Mouse (Mus musculus): ENCODE measurements around the gene Gm20716.

Gm20716 gene

DNA sequence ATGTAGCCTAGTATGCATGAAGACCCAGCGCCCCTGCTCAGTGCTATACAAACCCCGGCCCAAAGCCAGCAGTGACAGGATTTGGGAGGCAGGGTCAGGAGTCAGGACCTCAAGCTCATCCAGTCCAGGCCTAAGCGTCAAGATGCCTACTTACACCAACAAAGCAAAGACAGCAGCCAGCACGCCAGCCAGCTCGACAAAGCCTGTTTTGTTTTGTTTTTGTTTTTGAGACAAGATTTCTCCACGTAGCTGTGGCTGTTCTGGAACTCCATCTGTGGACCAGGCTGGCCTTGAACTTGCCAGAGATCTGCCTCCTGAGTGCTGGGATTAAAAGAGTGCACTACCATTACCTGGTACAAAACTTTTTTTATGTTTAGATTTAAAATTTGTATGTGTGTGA is 6.8 kb downstream of the Gm20716 start:
- no peak for DNase-seq

DNA sequence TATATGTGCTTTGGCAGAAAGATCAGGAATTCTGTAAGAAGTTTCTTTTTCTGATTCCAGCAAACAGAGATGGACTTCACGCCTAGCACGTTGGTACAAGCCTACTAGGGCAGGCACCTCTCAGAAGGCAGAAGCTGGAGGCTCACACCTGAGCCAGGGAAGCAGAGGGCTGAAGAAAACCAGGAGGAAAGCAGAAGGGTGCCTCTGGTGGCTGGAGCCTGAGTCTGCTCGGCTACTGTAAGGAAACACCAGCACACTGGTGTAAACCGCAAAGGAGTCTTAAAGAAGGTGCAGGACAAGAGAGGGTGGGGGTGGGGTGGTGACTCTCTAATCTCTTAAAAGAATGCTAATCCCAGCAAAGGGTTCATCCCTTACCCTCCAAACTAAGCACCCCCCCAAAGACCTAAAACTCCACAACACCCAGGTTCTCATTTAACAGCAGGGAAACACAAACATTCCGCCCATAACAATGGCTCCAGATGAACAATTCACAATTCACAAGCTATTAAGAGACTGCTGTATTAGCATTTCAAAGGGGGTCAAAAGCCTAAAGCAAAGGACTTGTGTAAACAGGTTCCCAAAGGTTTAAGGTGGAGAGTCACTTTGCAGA is 16.3 kb downstream of the Gm20716 start:
- DNase-seq = peak in 1 of 2 experiments; percentile 13

DNA sequence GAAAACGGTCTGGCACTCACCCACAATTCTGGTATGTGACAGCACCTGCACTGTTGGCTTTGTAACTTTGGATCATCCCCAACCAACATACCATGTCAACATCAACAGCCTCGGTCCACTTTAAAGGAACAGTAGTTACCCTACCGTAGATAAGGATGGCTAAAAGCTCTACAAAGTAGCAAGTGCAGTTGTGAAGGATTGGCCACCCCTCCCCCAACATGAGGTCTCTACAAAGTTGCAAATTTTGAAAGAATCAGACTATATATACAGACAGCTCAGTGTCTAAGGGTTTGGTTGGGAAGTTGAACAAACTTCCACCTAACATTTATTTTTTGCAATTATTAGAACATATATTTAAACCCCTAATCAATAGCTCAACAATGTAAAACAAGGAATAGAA is 22.3 kb downstream of the Gm20716 start:
- DNase-seq = no peak

DNA sequence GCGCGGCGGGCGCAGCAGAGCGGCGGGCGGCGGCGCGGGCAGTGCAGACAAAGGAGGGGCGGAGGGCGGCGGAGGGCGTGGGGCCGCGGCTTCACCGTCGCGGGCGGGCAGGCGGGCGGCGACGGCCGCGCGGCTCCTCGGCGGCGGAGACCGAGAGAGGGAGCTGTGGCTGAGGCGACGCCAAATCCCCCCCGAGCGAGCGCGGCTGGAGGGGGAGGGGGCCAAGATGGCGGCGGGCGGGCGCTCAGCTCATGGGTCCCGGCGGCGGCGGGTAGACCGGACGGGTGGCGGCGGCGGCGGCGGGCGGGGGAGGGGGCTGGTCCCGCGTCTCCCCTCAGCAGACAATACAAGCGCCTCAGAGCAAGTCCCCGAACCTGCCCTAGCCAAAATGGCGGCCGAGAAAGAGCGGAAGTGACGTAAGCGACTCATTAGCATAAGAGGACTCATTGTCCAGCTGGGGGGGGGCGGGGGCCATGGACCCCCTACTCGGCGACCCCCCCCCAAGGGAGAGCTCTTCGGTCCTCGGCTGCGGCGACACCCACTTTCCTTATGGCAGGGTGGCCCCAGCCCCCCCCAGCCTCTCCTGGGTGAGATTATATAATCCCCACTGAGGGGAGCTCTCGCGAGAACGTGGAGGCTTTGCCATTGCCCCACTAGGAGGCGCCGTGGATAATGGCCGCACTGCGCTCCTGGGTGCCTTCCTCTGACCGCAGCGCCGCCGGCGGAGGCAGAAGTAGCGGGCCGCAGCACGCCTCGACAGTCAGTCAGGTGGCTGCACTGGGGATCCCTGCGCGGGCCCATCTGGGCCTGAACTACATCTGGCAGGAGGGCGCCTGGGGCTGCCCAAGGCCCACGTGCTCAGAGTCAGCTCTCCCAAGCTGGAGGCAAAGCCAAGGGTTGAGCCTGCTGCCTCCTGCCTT is 23.2 kb downstream of the Gm20716 start, which contains the start of gene Adnp:
Gene Adnp, minus strand, starts transcription at position 388 of the 920 bp plus-strand sequence.
- DNase-seq = peak; percentile 94 to 96

DNA sequence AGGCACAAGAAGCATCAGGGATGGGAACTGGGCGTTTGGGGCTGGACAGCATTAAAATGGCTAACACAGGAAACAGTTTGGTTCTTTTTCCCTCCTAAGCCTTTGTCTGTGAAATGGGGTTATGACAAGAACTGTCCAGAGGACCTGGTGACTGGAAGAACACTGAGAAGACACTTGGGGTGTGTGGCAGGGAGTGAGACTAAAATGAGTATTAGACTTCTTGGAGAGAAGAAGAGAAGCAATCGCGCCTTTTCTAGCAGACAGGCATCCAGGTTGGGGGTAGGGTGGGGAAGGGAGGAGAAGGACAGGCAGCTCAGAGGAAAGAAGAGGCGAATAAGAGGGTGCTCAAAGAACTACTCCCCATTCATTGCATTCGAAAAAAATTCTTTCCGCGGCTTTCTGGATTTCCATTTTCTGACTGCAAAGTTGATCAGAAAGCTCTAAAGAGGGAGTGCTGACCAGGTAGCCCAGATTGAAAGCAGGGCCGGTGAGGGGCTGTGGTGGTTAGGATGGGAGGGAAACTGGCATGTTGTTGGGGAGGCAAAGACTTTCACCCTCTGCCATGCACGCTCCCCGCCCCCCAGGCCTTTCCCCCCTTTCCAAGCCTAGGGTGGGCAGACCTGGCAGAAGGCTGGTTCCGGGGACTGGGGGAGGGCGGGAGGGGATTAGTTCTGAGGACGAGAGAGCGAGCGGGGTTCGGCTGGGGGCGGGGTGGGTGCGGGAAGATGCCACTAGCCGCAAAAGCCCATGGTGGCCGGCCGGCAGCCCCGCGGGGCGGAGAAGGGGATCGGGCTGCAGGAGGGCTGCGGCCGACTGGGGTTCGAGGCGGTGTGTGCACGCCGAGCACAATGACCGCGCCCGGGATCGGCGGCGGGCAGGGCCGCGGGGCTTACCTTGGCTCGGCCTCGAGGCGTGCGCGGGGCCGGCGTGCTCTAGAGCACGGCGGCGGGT is 24.2 kb downstream of the Gm20716 start:
- peak; percentile 16 to 18 for DNase-seq

DNA sequence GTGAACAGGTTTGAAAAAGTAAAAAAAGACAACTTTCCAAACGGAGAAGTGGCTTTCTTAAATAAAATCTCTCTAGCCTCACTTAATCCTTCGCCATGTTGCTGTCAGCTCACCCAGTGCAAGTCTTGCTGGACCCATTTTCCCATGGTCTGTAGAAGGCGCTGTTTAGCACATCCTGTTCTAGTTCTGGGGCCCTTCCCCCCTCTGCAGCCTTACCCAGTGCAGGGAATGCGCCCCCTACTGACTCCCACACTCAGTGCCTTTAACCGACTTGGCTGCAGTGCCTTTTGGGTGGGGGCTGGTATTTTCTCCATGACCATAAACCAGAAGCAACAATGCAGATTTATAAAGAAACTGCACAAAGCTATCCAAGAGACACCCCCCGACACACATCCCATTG is 24.9 kb downstream of the Gm20716 start:
- DNase-seq = peak; percentile 85 to 92

DNA sequence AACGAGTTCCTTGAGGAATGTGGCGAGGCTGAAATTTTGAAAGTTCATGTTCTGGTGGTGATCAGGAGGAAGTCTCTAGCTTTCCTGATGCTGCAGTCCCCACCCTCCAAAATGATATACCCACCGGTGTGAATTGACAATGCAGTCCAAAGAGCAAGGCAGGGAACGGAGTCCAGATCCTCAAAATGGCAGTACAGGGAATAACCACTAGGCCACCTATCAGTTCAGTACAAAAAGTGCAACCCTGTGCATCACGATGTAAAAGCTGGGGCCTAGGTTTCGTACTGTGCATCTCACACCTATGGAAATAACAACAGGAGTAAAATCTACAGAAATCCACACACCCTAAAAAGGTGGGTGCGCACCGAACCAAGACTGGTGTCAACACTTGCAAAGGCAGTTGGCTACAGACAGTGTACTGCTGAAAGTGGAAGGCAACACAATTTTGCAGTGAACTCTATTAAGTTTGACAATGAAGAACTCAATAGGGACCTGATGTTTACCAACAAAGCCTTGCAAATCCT is 25.6 kb downstream of the Gm20716 start:
- DNase-seq = no peak

DNA sequence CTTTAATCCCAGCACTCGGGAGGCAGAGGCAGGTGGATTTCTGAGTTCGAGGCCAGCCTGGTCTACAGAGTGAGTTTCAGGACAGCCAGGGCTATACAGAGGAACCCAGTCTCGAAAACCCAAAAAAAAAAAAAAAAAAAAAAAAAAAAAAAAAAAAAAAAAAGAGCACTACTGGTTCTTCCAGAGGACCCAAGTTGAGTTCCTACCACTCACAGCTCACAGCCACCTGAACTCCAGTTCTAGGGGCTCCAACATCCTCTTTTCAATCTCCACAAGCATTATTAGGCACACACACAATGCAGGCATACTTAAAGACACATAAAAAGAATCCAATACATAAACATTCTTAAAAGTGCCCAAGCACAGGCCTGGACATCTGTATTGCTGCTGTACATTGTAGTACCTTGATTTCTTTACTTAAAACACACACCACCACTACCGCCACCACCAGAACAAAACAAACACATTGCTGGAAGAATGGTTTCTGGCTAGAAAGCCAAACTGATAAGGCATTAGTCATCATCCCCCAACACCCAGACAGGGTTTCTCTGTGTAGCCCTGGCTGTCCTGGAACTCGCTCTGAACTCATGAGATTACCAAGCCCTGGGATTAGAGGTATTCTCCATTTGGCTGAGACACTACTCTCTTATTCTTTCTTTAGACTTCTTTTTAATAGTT is 30.0 kb downstream of the Gm20716 start:
- no peak for DNase-seq

DNA sequence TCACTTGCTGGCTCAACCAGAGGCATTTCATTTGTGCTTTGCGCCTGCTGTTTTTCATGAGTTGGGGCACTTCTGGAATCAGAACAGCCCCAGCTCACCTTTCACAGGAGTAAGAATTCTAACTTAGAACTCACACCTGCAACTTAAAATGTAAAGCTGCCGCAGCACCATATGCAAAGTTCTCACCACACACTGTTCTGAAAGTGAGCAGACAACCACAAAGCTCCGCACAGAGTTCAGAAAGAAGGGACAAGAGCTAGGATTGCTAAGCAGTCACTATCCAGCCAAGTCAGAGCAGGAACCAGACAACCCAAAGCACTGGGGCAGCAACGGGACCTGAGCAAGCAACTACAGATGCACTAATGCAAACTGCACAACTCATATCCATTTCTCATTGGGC is 30.7 kb downstream of the Gm20716 start:
- DNase-seq = no peak

DNA sequence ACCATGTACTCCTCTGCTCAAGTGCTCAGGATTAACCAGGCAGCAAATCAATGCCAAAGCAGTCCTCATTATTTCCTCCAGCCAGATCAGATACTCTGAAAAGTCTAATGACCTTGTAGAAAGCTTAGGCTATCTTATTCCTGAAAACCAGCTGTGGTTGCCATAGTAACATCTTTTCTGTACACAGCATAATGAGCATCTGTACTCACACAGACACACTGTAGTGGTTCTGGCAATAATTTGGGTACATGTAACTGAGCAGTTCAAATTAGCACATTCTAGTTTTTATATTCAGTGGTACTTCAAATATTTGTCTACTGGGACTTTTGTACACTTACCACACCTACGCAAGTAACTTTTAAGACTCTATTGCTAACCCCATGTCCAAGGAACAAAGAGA is 31.7 kb downstream of the Gm20716 start:
- DNase-seq = no peak

DNA sequence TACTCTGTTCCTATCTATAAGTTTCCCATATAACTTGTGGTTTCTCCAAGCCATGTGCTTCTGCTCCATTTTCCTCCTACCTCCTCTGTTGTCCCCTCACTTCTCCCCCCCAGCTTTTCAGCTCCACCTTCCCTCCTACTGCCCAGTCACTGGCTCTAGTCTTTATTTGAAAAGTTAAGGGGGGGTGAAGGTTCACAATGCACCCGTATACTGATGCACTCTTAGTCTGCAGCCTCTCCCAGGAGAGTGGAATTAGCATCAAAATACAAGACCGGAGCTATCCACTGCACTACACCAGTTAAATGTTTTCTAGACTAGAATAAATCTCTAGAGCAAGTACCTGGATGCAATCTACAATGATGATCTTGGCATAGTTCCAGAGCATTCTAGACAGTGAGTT is 34.4 kb downstream of the Gm20716 start:
- no peak for DNase-seq

DNA sequence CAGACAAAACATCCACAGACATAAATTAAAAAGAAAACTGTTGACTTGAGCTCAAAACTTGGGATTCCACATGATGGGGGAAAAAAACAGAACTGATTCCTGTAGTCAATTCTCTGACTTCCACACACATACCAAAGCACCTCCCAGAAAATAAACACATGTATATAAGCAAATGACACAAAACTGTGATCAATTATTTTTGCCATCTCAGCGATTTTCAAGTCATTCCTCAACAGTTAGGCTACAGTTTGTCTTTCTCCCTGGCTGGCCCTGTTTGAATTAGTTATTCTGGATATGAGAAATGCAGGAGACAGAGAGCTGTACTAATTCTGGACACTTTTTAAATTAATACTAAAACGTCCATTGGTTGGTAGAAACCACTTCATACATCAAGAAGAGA is 36.5 kb downstream of the Gm20716 start:
- no peak for DNase-seq

DNA sequence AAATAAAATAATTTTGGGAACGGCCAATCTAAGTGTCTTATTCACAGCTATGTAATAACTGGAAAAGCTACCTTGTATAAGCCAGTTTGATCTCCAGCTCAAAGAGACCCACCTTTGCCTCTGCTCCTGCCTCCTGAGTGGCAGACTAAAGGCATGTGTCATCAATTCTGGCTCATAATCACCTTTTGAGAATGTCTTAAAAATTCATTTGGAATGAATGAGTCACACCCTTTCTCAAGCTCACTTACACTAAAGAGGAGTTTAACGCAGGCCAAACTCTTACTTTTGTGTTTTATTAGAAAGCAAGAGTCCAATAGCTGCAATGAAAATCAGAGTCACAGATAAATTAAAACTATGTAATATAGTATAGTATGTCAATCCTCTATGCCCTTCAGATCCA is 38.3 kb downstream of the Gm20716 start:
- no peak for DNase-seq

DNA sequence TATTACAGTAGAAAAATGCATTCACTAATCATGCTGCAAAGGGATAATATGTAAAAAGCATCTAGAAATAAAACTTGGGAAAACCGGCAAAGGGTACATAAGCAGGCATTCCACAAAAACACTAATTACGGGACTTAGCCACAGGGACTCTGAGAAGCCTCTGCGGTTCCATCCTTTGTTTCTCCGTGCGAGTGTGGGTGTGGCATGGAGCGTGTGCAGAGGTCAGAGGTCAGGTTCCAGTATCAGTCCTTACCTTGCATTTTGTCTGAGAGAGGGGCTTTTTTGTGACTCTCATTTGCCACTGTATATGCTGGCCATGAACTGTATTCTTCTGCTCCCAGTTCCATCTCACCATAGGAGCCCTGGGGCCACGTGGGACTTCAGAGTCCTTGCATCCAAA is 54.2 kb downstream of the Gm20716 start:
- no peak for DNase-seq

DNA sequence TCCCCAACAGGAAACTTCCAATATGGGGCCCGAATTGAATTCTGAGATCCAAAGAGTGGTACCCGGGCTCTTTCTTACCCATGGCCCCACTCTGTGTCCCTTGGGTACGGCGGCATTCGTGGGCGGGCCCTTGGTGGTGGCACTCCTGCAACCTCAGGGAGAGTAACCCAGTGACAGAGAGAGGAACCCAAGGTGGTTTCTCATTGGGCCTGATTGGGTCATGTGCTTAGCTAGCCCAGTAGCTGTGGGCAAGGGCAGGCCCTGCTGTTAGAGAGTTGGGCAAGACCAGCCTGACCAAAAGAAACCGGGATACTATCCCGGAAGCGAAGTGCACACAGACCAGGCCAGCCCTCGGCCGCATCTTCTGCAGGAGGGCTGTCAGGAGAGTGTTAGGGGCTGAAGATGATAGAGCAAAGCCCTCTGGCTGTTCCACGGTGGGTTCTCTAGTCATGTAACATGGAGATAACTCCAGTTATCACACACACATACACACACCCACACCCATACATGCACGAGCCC is 59.9 kb downstream of the Gm20716 start:
- peak; percentile 88 to 91 for DNase-seq

DNA sequence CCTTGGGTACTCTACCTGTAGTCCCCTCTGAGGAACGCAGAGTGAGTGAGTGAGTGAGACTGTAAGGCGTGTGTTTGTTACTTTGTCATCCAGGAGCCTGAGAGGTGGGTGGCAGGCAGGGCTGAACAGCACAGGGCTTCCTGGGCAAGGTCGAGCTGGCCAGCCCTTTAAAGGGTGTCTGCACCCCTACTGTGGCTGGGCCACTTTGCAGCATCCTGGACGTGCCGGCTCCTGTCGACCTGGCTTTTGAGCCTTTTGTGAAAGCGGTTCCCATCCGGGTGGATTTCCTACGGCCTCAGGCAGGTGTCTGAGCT is 60.4 kb downstream of the Gm20716 start:
- peak in 1 of 2 experiments; percentile 17 for DNase-seq

DNA sequence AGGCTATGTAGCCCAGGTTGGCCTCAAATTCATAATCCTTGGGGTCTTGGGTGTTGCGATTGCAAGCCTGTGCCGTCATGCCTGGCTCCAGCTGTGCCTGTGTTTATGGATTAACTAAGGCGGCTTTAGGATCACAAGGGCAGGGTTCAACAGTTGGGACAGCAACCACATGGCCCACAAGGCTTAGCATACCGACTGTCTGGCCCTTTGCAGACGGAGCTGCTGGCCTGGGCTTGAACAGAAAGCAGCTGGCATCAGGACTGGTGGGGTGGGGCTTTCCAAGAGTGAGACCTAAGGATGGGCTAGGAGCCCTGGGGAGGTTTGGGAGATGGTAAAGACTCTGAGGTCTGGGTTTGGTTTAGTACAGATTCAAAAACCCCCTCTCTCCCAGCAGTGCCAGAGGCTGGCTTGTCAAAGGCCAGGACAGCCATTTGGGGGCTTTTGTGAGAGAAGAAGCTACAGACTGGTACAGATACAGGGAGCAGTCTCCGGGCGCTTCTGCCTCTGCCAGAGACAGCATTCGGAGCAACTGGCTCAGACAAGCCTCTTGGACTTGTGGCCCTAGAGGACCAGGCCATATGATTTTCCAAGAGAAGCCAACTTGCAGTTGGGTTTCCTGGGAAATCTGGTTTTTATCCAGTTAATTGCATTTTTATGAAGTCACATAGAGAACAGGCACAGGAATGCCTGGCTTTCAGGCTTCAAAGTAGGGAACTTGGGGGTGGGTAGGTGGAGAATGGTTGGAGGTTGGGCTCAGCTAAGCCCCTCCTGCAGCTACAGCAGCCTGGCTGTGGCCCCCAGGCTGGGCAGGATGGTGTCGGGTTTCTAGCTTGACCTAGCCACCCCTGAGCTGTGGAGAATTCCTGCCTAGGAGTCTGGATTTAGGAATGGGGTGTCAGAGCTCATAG is 61.0 kb downstream of the Gm20716 start:
- DNase-seq = peak in 1 of 2 experiments; percentile 20

DNA sequence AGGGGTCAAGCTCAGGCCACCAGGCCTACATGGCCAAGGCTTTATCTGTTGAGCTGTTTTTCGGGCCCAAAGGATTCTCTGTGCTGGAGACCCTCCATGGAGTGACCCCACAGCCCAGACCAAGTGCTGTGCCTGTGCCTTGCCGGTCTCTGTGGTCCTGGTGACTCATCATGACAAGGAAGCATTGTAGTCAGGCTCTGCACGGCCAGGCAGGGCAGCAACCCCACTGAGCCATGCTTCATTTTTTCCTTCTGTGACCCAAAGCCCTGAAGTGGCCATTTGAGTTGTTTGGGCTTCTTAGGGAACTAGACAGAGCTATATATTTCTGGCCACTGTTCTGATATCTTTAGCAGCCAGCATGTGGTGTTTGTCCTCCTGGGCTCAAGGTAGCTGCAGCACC is 62.4 kb downstream of the Gm20716 start:
- DNase-seq = no peak

DNA sequence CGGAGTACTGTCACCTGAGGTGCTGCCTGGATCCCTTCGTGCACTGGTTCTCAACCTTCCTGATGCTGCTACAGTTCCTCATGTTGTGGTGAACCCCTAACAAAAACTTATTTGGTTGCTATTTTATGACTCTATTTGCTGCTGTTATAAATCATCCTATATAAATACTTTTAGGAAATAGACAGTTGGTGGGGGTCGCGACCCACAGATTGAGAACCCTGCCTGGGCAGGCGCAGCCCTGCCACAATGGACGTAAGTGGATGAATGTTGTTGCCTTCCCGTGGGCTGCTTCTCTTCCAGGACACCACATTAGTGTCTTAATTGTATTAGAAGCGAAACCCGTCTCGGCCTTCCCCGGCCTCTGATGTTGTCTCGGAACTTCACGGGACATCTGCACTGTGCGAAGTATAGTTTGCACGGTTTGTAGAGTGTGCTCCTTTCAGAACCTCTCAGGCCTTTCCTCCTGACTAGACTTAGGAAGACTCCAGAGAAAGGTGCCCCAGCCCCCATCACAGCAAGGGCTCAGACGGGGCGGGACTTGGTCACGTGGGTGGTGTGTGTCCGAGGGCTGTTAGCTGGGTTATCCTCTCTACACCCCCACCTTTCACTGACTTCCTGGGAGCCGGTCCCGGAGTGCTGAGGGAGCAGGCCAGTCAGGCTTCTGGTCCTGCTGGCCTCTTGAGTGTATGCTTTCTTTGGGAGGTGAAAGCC is 63.3 kb downstream of the Gm20716 start:
- peak; percentile 28 for DNase-seq

DNA sequence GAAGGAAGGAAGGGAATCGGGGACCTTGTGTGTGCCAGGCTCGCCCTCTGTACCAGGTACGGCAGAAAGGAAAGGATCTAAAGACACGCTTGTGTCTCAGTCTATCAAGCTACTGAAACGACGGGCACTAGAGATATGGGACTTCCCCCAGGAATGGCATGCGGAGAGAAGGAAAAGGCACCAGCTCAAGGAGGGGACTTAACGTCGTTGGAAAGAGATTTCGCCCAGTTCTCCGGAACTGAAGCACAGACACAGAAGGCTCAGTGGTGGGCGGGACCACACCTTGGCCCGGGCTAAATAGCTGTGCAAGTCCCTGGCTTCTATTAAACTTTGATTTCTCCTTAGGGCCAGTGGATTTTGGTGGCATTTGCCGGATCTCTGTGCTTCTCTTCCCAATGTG is 68.2 kb downstream of the Gm20716 start:
- peak in 1 of 2 experiments; percentile 23 for DNase-seq
